Mouse (Mus musculus): ENCODE measurements at regions not wholly inside any gene's neighbourhood (a gene's known extent, or its start where the extent isn't known, plus 50 kb on each side); places are given as distances from the start of the nearest gene placed in this dataset.

DNA sequence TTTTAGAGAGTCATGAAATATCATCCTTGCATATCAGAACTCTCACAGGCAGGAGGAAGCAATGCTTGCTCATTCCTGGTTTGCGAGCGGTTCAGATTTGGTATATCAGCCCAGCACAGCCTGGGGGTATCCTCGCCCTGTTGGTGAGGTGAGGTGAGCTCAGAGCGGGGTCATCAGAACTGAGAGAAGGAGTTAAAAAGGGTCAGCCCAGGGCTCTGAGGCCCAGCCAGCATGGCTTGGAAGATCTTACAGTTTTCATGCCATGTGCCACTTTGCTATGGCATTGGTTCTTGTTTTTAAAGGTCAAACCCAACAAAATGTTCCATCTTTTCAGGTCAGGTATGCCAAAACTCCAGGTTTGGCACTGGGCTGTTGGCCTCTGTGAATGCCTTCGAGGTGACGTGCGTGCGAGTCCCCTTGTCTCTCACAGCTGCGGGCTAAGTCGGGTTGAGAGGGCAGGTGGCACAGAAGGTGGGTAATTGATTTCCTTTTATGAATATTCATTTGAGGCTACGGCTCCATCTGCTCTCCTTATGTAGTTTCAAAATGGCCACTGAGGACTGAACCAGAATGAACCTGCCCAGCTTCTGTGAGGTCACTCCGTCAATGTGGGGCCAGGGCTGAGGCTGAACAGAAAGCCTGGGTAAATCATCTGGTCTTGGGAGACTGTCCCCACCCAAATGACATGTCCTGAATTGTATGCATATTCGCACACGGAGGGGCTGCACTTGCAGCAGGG lies 86.3 kb downstream of the Hhipl2 start:
- no peak for DNase-seq (ENCODE audit: low spot score in 2 of 2)

DNA sequence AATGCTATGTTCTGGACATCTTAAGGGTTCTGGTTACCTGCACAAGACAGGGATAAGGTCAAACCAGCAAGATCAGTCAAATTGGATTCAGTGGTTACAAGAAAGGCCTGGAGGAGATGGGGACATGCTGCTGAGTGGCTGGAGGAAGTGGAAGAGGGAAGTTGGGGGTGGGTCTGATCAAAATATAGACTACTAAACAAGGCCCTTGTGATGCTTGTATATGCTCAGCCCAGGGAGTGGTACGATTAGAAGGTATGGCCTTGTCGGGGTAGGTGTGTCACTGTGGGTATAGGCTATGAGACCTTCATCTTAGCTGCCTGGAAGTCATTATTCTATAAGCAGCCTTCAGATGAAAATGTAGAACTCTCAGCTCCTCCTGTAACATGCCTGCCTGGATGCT lies 89.9 kb downstream of the Hhipl2 start:
- no peak for DNase-seq (ENCODE audit: low spot score in 2 of 2)

DNA sequence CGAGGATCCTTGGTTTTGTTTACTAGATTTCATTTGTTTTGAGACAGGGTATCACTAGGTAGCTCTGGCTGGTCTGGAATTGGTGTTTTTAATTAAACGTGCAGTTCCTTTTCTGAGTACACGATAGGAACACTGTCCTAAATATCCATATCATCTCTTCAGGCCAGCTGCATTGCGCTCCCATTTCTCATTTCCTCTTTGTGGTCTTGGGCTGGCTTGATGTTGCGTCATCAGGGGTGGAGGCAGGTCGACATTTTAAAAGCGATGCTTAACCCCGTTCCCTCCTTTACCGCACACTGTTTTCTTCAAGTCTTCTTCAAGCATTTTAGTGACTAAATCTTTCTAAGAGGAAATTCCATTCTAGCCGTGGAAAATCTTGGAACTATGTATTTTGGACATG lies 92.7 kb downstream of the Hhipl2 start:
- peak; percentile 29 to 34 for DNase-seq (ENCODE audit: low spot score in 2 of 2)

DNA sequence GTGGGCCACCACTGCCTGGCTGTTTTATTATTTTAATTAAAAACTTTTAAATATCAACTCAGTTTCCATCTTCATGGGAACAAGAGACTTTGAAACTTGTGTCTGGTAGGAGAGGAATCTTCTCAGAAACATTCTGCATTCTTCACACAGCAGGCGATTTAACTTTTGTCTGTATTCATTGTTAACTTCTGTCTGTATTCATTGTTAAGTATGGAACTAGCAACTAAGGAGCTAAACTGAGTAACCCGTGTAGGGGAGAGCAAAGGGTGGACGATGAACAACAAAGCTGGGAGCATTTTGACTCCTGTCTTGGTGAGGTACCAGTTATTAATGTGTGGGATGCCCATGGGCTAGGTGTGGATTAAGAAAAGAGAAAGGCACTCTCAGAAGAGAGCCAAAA lies 95.9 kb downstream of the Hhipl2 start:
- DNase-seq (ENCODE audit: low spot score in 2 of 2): no peak

DNA sequence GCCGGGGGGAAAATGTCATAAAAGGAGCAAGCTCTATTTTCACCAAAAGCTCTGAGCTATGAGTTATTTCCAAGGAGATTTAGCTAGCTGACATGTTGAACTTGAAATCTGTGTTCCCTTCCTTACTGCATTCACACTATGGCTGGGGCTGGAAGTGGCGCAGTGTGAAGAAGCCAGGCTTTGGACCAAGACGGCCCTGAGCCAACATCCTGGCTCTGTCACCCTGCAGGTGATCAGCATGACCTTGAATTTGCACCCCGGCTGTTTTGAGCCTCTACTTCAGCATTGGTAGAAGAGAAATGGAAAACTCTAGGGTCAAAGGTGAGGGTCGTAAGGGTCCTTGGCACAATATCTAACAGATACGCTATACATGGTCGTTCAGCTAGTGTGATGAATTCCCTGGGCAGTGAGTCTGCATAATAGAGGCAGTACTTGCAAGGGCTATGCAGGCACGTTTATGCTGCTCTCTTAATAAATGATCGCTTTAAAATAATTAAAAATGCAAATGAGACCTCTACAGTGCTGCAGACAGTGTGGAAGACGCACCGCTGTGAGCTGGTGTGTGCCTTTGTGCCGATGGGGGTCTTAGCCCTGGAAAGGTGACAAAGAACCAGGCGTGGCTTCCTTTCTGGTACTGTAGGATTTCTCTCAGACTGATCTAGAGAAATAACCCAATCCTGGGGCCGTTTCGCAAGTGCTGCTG lies 96.4 kb downstream of the Hhipl2 start:
- DNase-seq (ENCODE audit: low spot score in 2 of 2): no peak

DNA sequence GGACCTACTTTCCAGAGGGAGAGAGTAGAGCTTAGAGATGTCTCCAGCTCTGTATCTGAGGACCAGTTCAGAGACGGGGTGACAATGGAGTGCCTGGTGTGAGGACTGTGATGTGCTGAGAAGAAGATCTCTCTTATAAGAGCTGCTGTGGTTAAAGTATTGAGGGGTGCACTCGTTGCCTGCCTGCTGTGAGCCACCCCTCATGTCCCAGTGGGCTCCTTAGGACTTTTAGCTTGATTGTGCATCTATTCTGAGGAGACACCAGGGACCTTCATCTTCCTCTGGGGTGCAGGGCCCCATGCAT lies 96.9 kb downstream of the Hhipl2 start:
- DNase-seq (ENCODE audit: low spot score in 2 of 2): no peak

DNA sequence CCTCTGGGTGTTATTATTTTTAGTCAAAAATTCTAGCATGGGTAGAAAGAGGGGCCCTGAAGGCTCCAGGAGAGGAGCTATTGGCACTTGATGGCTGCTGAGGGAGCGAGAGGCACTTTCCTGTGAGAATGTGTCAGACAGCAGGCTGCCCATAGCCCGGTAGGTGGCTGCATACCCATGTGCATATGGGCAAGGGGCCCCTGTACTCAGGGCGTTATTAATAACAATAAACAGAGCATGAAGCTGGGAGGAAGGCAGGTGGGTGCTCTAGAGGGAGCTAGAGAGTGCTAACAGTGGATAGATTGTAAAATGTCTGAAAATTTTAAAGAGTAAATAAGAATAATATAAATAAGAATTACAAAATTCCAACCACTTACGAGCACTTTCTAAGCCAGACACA lies 98.2 kb downstream of the Hhipl2 start:
- no peak for DNase-seq (ENCODE audit: low spot score in 2 of 2)

DNA sequence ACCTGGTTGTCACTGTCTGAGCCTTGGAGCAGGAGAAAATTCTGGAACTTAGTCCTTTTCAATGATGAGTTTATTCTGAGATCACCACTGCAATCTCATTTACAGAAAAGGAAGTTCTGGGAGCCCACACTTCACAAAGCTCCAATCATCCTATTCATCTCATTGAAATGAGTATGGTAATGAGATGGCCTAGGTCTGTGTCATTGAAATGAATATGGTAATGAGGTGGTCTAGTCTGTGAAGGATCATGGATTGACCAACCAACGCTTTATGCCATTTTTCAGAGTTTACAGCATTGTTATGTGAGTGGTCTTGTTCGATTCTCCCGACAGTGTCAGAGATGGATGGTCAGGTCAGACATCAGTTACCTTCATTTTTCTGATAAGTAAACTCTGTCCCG lies 99.2 kb downstream of the Hhipl2 start:
- DNase-seq (ENCODE audit: low spot score in 2 of 2): no peak

DNA sequence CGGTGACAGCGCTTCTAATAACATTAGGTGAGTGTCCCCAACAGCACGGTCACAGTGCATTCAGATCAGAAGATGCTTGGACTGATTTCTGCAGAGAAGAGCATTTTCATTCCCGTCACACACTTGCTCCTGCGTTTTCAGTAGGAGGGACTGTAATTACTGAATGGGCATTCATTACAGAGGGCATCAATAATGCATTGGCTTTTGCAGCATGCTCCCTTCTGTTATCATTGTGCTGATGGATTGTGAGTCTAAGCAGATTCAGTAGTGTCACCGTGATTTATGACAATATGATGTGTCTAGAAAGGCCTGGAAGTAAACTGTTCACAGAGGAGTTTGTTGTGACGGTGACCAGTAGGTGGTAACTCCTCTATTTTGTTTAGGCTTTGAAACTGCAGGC lies 103.6 kb downstream of the Hhipl2 start:
- DNase-seq (ENCODE audit: low spot score in 2 of 2): no peak

DNA sequence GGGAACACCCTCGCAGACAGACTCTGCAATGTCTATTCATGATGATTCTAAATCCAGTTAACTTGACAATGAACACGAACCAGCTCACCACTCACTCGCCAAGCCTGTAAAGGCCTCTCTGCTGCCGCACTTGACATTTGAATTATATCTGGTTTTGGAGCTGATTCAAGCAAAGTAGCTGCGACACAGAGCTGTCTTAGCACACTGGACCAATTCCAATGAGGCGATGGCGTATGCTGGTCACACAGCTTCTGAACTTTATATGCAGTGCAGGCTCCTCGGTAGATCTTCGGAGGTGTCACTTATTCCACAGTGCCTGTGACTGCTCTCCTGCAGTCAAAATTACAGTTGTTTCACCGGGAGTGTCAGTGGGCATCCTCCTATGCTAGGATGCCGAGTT lies 115.4 kb downstream of the Hhipl2 start:
- no peak for DNase-seq (ENCODE audit: low spot score in 2 of 2)

DNA sequence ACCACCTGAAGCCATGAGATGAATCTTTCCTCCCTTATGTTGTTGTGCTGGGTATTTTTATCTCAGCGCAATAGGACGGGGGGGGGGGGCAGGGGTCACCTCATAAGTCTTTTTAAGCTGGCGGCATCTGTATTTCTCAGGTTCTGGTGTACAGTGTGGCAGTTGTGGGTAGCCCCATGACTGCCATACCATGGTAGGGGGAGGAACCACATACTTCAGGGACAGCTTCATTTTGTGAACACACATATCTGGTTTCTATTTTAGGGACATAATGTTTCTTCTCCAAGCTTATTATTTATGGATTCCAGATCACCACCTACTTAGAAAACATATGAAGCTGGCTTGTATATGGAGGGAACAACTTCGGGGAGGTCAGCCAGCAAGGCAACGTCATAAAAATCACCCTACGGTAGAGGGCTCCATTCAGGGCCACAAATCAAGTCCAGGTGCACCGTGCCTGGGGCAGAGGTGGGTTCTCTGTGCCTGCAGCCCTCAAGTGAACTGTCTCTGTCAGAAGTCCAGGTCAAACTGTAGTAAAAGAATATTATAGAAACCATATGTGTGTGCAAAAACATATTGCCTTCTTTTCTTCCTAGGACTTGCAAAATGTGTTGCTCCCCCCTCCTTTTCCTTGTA lies 130.9 kb downstream of the Hhipl2 start:
- DNase-seq (ENCODE audit: low spot score in 2 of 2): no peak

DNA sequence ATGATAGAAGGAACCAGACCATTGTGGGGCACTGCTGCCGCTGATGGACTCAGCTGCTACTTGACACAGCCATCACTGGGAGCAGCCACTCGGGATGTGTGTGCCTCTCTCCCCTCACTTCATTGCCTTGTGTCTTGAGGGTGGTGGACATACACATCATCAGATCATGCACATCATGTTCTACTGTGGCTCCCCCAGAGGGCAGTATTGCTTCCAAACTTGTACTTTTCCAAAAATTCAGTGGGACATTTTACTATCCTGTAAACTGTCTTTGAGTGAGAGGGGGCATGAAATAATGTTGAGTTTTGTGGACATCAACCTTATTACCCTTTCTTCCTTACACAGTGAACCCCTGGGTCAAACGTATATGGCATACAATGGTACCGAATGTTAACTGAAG lies 134.6 kb downstream of the Hhipl2 start:
- DNase-seq (ENCODE audit: low spot score in 2 of 2): no peak

DNA sequence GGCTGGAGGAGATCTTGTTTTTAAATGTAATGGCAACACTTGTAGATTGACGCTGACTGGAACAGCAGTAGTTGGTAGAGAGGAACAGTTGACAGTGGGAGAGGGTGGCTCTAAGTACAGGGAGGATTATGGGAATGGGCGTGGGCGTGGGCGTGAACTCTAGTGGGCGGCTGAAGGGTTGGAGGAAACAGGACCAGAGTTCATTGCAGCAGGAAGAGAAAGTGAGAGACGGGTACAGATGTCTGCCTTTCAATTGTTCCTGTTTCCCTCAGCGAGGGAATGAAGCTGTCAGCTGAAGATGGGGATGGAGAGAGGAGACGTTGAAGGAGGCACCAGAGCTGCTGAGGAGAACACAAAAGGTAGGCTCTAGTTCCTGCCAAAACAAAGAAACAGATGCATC lies 135.2 kb downstream of the Hhipl2 start:
- no peak for DNase-seq (ENCODE audit: low spot score in 2 of 2)

DNA sequence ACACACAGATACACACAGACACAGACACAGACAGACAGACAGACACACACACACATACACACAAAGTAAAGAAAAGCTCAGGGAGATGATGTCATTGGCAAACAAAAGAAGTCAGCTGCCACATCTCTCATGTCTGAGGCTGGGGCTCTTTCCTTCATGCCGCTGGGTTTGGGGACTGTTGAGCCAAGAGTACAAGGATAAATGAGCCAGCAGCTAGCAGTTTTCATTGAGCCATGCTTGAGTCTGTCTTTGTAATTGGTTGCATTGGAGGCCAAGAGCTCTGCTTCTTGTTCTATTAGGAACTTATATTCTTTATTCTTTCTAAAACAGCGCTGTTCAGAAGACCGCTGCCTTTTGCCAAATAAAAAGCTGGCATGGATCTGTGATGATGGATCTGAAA lies 144.8 kb downstream of the Hhipl2 start:
- DNase-seq (ENCODE audit: low spot score in 2 of 2): no peak

DNA sequence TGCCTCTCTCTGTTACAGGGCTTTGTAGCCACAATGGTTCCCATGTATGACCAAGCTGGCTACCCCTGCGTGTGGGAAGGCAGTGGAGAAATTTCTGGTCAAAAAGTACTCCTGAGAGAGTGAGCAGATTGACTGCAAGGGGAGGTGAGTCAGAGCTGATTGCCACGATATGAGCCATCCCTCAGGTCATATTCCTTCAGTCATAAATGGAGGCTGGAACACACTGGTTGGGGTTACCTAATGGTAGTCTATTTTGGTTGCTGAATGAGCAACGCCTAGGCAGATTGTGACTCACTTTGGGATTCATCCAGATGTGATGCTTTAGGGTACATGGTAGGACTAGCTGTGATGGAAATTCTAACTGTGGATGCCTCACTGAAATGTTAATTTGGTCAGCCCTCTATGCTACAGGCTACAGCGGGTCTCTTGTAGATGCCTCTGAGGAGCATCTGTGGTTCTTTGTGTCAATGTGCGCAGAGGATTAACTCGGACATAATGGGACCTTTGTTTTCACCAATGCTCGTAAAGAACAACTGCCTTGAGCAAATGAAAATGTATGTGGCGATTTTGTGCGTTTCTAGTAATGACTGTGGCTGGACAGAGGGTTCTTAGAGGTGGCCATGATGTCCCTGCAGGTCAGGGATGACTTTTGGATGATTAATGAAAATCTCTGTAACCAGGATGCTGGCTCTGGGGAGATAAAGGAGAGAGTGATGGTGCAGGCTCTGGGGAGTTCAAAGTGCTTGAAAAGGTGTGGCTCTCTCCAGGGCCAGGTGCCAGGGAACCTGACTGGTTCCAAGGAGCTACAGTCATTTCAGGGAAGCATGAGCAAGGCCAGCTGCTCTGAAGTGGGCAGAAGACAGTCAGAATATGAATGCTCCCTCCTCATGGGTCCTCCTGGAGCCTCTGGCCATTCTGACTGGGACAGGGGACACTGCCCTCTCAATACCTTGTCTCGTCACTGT lies 155.9 kb downstream of the Hhipl2 start:
- DNase-seq (ENCODE audit: low spot score in 2 of 2): no peak

DNA sequence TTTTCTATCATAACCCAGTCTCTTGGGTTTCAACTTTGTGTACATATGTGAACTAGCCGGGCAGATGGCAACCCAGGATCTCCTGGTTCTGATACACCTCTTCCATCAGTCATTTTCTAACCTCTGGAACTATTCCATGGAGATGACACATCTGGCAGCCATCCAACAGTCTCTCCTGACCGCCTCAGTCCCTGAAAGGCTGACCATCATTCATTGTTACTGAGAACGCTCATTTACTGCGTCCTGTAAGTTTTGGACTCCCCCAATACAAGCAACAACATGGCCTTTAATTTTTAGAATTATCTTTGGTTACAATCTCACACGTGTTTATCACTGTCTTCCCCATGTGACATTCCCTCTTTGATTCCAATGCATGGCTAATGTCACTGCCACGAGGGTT lies 166.8 kb downstream of the Hhipl2 start:
- no peak for DNase-seq (ENCODE audit: low spot score in 2 of 2)

DNA sequence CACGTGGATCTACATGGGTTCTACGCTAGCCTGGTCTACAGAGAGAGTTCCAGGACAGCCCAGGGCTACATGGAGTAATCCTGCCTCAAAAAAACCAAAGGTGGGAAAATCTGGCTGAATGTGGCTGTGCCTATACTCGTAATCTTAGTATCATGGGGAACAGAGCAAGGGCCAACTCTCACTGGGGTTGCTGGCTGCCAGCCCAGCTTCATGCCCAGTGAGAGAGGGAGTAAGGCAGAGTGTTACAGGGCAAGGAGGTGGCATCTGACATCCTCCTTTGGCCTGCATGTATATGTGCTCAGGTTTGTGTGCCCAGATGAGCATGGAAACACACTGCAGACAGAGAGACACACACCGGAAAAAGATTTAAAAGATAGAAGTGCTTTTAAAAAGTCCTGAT lies 168.4 kb downstream of the Hhipl2 start:
- DNase-seq (ENCODE audit: low spot score in 2 of 2): no peak

DNA sequence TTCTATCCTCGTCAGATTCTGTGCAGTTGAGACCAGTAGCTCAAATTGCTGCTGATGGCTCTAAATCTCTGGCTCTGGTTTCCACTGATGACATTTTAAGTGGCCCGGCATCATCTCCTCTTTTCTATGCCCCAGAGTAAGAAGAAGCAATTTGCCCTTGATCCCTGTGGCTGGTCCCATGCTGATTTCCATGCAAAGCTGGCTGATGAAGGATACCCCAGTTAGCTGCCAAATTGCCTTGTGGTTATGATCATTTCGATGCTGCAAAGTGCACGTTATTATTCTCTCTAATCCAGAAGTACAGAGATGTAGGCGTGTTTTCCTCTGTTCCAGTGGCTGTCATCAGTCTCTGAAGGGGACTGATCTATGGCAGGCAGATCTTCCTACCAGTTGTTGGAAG lies 177.3 kb downstream of the Hhipl2 start:
- DNase-seq (ENCODE audit: low spot score in 2 of 2): no peak

DNA sequence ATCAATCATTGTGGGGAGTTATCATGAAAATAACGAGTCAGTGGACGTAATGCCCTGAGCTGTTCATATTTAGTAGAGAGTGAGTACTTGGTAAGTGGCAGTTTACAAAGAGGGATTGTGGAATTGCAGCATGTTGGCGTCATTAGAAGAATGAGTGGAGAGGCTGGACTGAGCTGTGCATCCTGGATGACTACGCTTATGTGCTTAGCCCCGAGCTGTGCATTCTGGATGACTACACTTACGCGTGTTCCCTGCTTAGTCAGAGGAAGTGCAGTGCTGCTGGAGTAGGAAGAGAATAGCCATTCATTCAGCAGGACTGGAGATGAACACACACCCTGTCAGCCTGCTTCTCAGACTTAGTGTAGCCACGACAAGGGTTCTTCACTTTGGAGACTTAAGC lies 182.5 kb downstream of the Hhipl2 start:
- no peak for DNase-seq (ENCODE audit: low spot score in 2 of 2)

DNA sequence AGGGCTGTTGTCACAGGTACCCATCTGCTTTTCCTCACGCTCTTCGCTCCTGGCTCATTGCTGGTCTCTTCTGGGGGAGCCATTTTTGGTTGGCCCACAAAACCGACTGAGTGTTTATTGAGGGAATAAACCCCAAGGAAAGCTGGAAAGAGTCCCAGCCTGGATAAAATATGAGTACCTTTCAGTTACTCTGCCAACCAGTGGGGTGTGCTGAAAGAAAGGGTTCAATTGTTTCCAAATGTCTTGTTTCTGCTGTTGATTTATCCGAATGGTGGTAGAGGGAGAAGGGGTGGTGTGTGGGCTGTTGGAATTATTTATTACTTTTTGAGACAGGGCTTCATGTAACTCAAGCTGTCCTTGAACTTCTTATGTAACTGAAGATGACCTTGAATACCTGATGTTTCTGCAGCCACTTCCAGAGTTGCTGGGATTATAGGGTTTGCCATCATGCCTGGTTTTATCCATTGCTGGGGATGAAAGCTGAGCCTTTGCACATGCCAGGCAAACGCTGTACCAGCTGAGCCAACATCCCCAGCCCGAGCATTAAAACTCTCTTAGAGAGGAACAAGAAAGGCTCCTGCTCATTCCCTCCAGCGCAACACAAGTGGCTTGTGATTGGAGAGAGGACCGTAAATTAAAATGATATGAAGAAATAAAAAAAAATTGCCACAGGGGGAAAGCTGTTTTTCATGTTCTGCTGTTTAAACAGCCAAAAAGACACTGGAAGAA lies 194.1 kb downstream of the Hhipl2 start:
- DNase-seq (ENCODE audit: low spot score in 2 of 2): no peak

DNA sequence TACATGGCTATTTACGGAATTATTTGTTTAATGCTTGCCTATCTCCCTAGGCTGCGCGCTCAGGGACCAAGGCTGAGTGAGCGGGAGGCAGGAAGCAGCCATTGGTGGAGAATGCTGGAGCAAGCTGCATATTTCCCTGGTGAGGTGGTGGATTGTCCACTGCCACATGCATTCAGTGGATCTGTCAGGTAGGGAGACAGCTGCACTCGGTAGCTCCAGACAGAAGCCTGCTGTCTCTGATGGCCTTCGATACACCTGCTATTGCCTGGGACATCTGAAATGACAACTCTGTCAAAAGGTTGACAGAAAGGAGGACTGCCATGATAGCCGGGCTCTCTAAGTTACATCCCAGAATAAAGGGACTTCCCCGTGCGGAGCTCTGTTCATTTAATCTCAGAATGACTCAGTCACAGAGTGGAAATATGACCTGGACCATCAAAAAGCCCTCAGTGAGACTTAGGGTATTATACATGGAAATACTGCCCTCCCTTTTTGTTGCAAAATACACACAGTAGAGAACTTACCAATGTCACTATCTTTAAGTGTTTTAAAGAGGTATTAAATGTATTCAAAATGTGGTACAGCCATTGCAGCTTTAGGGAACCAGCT lies 201.5 kb downstream of the Hhipl2 start:
- no peak for DNase-seq (ENCODE audit: low spot score in 2 of 2)
